Mouse (Mus musculus) MN1 (cell line): ENCODE measurements around the gene Fmo1.
"Not testable (repeated sequence)": the region's sequence is repeated elsewhere in the genome, so short reads cannot be mapped to it uniquely, and the experiment has no call there.

Experiments
- DNase-seq: peaks from one replicate; pipeline ENCODE4 v3.0.0-alpha.2; 2016; ENCODE audit warnings: low spot score

Fmo1 gene

GRCm38 (mm10) chr1:162792306-162793044 lies 73.9 kb downstream of the Fmo1 start:
- peak; percentile 10 for DNase-seq

DNA sequence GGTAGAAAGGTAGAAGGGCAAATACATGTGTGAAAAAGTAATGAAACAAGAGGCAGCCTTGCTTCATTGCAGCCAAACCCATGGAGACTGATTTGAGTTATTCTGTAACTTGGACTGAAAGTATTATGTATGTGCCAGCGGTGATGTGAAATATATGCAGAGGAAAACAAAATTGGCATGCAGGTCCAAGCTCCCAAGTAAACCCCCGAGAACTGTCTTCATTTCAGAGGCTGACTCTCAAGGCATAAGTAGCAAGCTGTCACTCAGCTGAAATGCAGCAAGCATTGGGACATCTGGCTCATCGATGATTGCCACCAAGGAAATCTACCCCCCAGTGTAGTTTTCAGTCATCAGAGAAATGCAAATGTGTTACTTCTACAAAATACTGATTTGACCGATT lies 81.2 kb downstream of the Fmo1 start:
- DNase-seq = no peak

DNA sequence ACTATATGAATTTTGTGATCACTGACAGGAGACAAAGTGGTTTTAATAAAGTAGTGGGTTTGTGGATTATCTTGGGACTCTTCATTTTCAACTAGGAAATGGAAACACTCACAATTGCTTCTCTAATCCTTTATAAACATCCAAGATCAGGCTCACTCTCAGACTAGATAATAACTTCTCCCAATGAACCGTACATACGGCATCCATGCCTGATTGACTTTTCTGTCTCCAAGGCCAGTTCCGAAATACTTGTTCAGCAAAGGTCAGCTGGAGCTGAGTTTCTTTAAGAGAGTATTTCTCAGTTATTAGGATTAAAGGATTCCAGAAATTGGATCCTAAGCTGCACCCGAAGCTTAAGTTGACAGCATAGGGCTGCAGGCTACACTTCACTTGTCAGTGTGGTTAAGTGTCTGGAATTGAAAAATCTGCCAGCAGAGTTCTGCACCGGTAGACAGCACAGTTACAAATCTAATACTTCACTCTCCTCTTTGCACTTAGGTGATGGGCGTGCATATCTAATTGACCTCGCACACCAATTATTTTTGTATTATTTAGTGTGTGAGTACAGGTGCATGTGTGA lies 82.7 kb downstream of the Fmo1 start:
- DNase-seq = no peak

- not testable (repeated sequence) for DNase-seq
Observed at GRCm38 (mm10) chr1:162781035-162781434, 85.4 kb downstream of the Fmo1 start.
